8 mouse cellular contexts compared by ENCODE assay signal in the genomic region with DNA sequence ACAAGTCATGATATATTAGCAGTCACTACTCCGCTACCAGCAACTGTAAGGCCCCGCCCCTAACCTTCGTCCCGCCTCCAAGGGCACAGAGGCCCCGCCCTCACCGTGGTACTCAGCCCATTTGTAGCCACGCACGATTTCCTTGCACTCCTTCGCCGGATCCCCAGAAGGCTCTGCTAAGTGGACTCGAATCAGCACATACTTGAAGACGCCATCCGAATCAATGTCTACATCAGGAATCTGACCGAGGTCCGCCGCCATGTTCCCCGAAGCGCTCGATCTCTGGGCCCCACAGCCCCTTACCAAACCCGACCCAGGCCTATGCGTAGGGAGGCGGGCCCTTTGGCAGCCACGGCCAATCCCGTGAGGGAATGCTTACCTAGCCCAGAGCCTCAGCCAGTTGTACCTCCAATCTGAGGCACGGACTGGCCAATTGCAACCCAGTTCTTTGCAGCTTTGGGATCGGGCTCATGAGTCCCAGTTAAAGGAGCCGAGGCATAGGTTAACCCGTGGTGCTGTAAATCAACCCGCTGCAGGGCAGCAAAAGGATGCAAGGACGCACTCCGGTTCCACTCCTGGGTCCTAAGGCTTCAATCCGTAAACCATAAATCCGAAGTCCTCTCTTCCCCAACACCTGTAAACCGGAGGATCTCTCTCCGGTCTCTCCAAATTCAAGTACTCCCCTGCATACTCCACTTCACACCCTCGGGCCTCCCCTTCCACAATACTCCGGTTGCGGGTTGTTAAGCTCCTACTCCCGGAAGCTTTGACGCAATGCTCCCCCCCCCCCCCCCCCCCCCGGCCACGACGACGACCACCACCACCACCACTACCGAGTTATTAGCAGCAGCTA. TPM values are rescaled to one million over a fixed set of nuclear protein-coding genes. Genes with fewer than 3 reads are reported as not detected.
DNase-seq lines count a peak whose midpoint lies in the region; ATAC-seq lines count a peak whose summit lies in the region.

A gene (minus strand): TSS at position 267 of the 853 bp plus-strand sequence.
A gene (minus strand): TSS at position 646 of the 853 bp plus-strand sequence.

- H3K4me2 ChIP-seq in hindbrain, embryonic 12.5 days (replicated peaks), result peak within 1 kb of the TSS; percentile 91

- DNase-seq in NIH3T3 (ENCODE audit: low read depth), result peak; percentile 97
- peak; percentile 96 to 98 for DNase-seq in cerebellum, postnatal 10 days
- DNase-seq in frontal cortex, postnatal 10 days (ENCODE audit: low spot score in 2 of 2), result peak; percentile 95 to 96
- peak; percentile 98 for DNase-seq in layer of hippocampus, postnatal 14 days (ENCODE audit: low spot score in 2 of 2)
- peak; percentile 96 for DNase-seq in lung, postnatal 14 days
- peak; percentile 94 for DNase-seq in retina, adult 2 months (ENCODE audit: low read depth, low spot score)
- peak; percentile 96 to 97 for DNase-seq in thymus, postnatal 36 days

- H3K27ac ChIP-seq in hindbrain, embryonic 12.5 days, result peak within 1 kb of the TSS; percentile 88

- ATAC-seq in hindbrain, embryonic 12.5 days (ENCODE audit: low FRiP score), result peak; percentile 98

- H3K9ac ChIP-seq in hindbrain, embryonic 12.5 days, result peak within 1 kb of the TSS; percentile 72

- H3K36me3 ChIP-seq in hindbrain, embryonic 12.5 days, result peaks cover 26% of the 10 kb centered on the region

- 1% methylated on average over 41 of the region's 45 CpGs for WGBS in hindbrain, embryonic 12.5 days

- no peaks in the 10 kb centered on the region for H3K9me3 ChIP-seq in hindbrain, embryonic 12.5 days (replicated peaks)

- H3K4me1 ChIP-seq in hindbrain, embryonic 12.5 days, result peaks cover 53% of the 10 kb centered on the region

- peak within 1 kb of the TSS; percentile 56 for H3K4me3 ChIP-seq in hindbrain, embryonic 12.5 days

- peaks cover 42% of the 10 kb centered on the region for H3K27me3 ChIP-seq in hindbrain, embryonic 12.5 days

RNA-seq across cellular contexts. Expression of the first gene that starts in this region (rescaled TPM):
- polyA plus RNA-seq in hindbrain, embryonic 12.5 days (2016; fragmentation: Nextera tagmentation; extraction: Ambion mirVana), result 4.7 and 6.7 TPM in 2 replicates
- 1 to 10 TPM; 1.7 to 2.6 TPM for total RNA-seq in layer of hippocampus, postnatal 14 days (2021)

RNA-seq across cellular contexts. Expression of the second gene that starts in this region (rescaled TPM):
- 131 and 162 TPM in 2 replicates for polyA plus RNA-seq in hindbrain, embryonic 12.5 days (2016; fragmentation: Nextera tagmentation; extraction: Ambion mirVana)
- 10 to 100 TPM; 81.2 to 83.8 TPM for total RNA-seq in layer of hippocampus, postnatal 14 days (2021)

Comparison
In these comparisons a context has a peak if more than half of its experiments do, and no peak if none do; other contexts are left out.
1. Peak in every context shown above with its lines: DNase-seq, ATAC-seq, H3K4me3 ChIP-seq and H3K27ac ChIP-seq.